In genomic region chr1:131462541-131463067, GRCm38 (mm10) we compare ENCODE assay signal across 16 mouse cellular contexts.
"Had no signal": no experiment of that assay in that cellular context is flagged by ENCODE, and none has a peak within 500 bp of the region (broad histone marks: within the 10 kb centered on the region; RNA-seq: fewer than 3 reads in every experiment).

No protein-coding gene starts in this region.

- H3K9me3 ChIP-seq: limb, embryonic 13.5 days had no signal

- H3K9ac ChIP-seq: limb, embryonic 13.5 days; liver, embryonic 14.5 days had no signal

- H3K27ac ChIP-seq: kidney, postnatal 0 days; layer of hippocampus, adult 2 months; limb, embryonic 13.5 days; liver, embryonic 14.5 days had no signal

- DNase-seq: kidney, adult 11 months; kidney, adult 9 months; kidney, postnatal 36 days; left cerebral cortex, postnatal 4 days; lung, adult 18-20 months; lung, postnatal 36 days; midbrain, embryonic 14.5 days; retina, postnatal 1 day; right cerebral cortex, postnatal 4 days; spleen, adult 18-20 months; thymus, adult 18-20 months; thymus, postnatal 14 days had no signal

- H3K4me3 ChIP-seq: layer of hippocampus, adult 2 months; limb, embryonic 13.5 days had no signal

- H3K27me3 ChIP-seq: limb, embryonic 13.5 days had no signal

- H3K4me2 ChIP-seq: limb, embryonic 13.5 days had no signal

- H3K36me3 ChIP-seq: limb, embryonic 13.5 days had no signal
